Mouse (Mus musculus) limb, embryonic 14.5 days (tissue): ENCODE measurements around the gene Ttll13. TPM values are rescaled to one million over a fixed set of nuclear protein-coding genes. Genes with fewer than 3 reads are reported as not detected.
A peak's percentile ranks its signal among the peaks of the same experiment; 100 is the strongest.

ENCODE experiments used
- ATAC-seq: fragments of 200-750 bp; cut with Nextera tagmentation; 2 replicates; pipeline ENCODE4 v1.8.0; 2017; ENCODE audit warnings: low read depth, moderate number of reproducible peaks, moderate TSS enrichment; ENCODE audit not compliant: low FRiP score
- DNase-seq: peaks from one replicate; pipeline ENCODE4 v3.0.0-alpha.2; 2015; ENCODE audit warnings: low spot score
- H3K27ac ChIP-seq: fragments of 300-500 bp; sonication (generic); replicated peaks from 2 replicates; pipeline ENCODE4 v1.5.1; 2014; ENCODE audit warnings: low read depth, mild to moderate bottlenecking, low read length, moderate library complexity, mixed read lengths
- H3K27me3 ChIP-seq: fragments of 300-500 bp; sonication (generic); 2 replicates; pipeline ENCODE4 v1.6.1; 2014; ENCODE audit warnings: low read length, mixed read lengths; ENCODE audit not compliant: control insufficient read depth, insufficient read depth
- H3K36me3 ChIP-seq: fragments of 300-500 bp; sonication (generic); 2 replicates; pipeline ENCODE4 v1.6.1; 2014; ENCODE audit warnings: mild to moderate bottlenecking, low read length, moderate library complexity, mixed read lengths; ENCODE audit not compliant: control insufficient read depth, insufficient read depth
- H3K4me1 ChIP-seq: fragments of 300-500 bp; sonication (generic); 2 replicates; pipeline ENCODE4 v1.6.1; 2014; ENCODE audit warnings: antibody characterized with exemption, low read length, mixed read lengths; ENCODE audit not compliant: control insufficient read depth, insufficient read depth
- H3K4me2 ChIP-seq: fragments of 300-500 bp; sonication (generic); replicated peaks from 2 replicates; pipeline ENCODE4 v1.6.1; 2014; ENCODE audit warnings: low read depth, mild to moderate bottlenecking, low read length, moderate library complexity; ENCODE audit not compliant: severe bottlenecking
- H3K4me3 ChIP-seq: fragments of 300-500 bp; sonication (generic); replicated peaks from 2 replicates; pipeline ENCODE4 v1.5.1; 2014; ENCODE audit warnings: low read length
- H3K9ac ChIP-seq: fragments of 300-500 bp; sonication (generic); 2 replicates; pipeline ENCODE4 v1.6.1; 2014; ENCODE audit warnings: mild to moderate bottlenecking, low read depth, low read length, moderate library complexity; ENCODE audit not compliant: severe bottlenecking
- H3K9me3 ChIP-seq: fragments of 300-500 bp; sonication (generic); 2 replicates; pipeline ENCODE4 v1.6.1; 2016; ENCODE audit warnings: low read length; ENCODE audit not compliant: control insufficient read depth
- POLR2A ChIP-seq: fragments of 200-500 bp; IDR thresholded peaks from 2 replicates; pipeline ENCODE4 v1.8.0; 2012; ENCODE audit warnings: inconsistent platforms, mild to moderate bottlenecking, moderate library complexity, borderline replicate concordance; ENCODE audit not compliant: insufficient read depth, insufficient read length; ENCODE audit errors: extremely low read depth
- WGBS: fragments of 180-500 bp; shearing (Covaris S2); extraction: QIAGEN DNeasy Blood & Tissue Kit; methylation state at CpG from one replicate; pipeline ENCODE4 v1.1.7; 2014; 5-methylcytosine and 5-hydroxymethylcytosine counted together
- polyA plus RNA-seq, 2 experiments: library from polyadenylated mRNA; depleted of rRNA in 1 of 2; stranded (reverse) in 1 of 2; unstranded in 1 of 2; fragments of >200 nt; fragmentation: Nextera tagmentation in 1 of 2; extraction: Ambion mirVana in 1 of 2; gene quantifications; 2 replicates each; pipeline versions ENCODE4 v1.2.1 to v1.2.3; 2012 to 2014

Ttll13 gene
- polyA plus RNA-seq, 2 experiments: 0.59 to 0.73 TPM

DNA sequence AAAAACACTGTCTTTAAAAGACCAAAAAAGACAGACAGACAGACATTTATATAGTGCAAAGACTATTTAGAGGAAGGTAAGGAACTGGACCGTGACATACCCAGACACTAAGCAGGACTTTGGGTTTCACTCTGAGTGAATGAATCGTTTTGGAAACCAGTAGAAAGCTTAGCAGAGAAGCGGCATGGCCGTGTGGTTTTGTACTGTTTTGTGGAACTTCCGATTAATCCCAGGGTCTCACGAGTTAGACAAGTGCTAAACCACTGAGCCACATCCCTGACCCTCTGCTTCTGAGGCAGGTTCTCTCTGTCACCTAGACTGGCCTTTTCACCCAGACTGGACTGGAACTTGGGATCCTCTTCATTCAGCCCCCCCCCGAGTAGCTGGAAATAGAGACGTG, 31.7 kb upstream of the Ttll13 start:
- H3K4me1 ChIP-seq: peaks cover 3% of the 10 kb centered on the region
- WGBS: 82% methylated on average over 8 of the region's 8 CpGs
- H3K36me3 ChIP-seq: peaks cover 53% of the 10 kb centered on the region
- no peak for TF ChIP-seq POLR2A
- DNase-seq (no peak), ATAC-seq (no peak)
- H3K27ac ChIP-seq: no peak overlapping the region
- H3K4me3 ChIP-seq: no peak overlapping the region
- no peaks in the 10 kb centered on the region for H3K9me3 ChIP-seq
- H3K9ac ChIP-seq: no peak overlapping the region
- no peak overlapping the region for H3K4me2 ChIP-seq
- H3K27me3 ChIP-seq: no peaks in the 10 kb centered on the region

GRCm38 (mm10) chr7:80215398-80215797, 30.8 kb upstream of the Ttll13 start:
- ATAC-seq (peak; percentile 84), DNase-seq (peak; percentile 82)
- Histone ChIP-seq H3K4me2 (no peak overlapping the region), H3K36me3 (peaks cover 63% of the 10 kb centered on the region), H3K4me1 (no peaks in the 10 kb centered on the region), H3K4me3 (no peak overlapping the region), H3K27ac (no peak overlapping the region), H3K27me3 (no peaks in the 10 kb centered on the region), H3K9ac (peak overlapping the region; percentile 2; the same call in 1 of the 2 replicates), H3K9me3 (no peaks in the 10 kb centered on the region)
- 38% methylated on average over 3 of the region's 4 CpGs for WGBS
- TF ChIP-seq POLR2A: no peak

DNA sequence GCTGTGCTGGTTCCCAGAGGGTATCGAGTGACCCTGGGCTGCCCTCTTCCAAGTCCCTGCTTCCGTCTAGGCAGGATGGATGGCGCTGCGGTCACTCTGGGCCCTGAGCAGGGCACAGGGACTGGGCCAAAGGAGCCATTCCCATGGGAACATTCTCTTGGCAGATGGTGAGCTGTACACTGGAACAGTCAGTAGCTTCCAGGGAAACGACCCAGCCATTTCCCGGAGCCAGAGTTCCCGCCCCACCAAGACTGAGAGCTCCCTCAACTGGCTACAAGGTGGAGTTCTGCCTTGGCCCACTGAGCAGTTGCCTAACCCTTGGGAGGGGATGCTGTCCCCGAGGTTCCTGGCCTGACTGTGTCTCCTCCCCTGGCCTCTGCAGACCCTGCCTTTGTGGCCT, 29.6 kb upstream of the Ttll13 start:
- TF ChIP-seq POLR2A: no peak

DNA sequence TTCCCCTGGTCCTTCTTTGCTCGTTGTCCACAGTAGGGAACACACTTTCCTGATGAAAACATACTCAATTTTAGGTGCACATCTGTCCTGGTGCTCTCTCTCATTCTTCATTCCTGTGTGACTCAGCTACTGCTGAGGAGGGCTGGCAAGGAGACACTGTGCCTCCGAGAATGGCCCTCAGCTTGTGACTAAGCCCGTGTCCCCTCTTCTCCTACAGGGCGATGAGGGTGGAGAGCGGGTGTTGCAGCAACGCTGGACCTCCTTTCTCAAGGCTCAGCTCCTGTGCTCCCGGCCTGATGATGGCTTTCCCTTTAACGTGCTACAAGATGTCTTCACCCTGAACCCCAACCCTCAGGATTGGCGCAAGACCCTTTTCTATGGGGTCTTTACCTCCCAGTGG, 27.5 kb upstream of the Ttll13 start:
- 95% methylated on average over 9 of the region's 9 CpGs for WGBS
- Histone ChIP-seq H3K4me1 (no peaks in the 10 kb centered on the region), H3K27me3 (no peaks in the 10 kb centered on the region), H3K36me3 (peaks cover 82% of the 10 kb centered on the region), H3K9me3 (no peaks in the 10 kb centered on the region), H3K9ac (no peak overlapping the region), H3K27ac (no peak overlapping the region), H3K4me3 (no peak overlapping the region), H3K4me2 (no peak overlapping the region)
- TF ChIP-seq POLR2A: no peak
- no peak for DNase-seq
- ATAC-seq: no peak

More for the DNA sequence above, 29.6 kb upstream of the Ttll13 start:
- Histone ChIP-seq H3K27ac (no peak overlapping the region), H3K4me1 (no peaks in the 10 kb centered on the region), H3K9ac (no peak overlapping the region), H3K4me3 (no peak overlapping the region), H3K9me3 (no peaks in the 10 kb centered on the region), H3K36me3 (peaks cover 74% of the 10 kb centered on the region), H3K4me2 (no peak overlapping the region), H3K27me3 (no peaks in the 10 kb centered on the region)
- WGBS: 72% methylated on average over 8 of the region's 8 CpGs
- ATAC-seq (peak; percentile 31; the same call in 1 of the 2 replicates), DNase-seq (no peak)

- H3K4me2 ChIP-seq: no peak overlapping the region
- ATAC-seq (no peak), DNase-seq (no peak)
- H3K27ac ChIP-seq: no peak overlapping the region
- H3K4me1 ChIP-seq: no peaks in the 10 kb centered on the region
- H3K9ac ChIP-seq: no peak overlapping the region
- peaks cover 88% of the 10 kb centered on the region for H3K36me3 ChIP-seq
- no peaks in the 10 kb centered on the region for H3K27me3 ChIP-seq
- WGBS: 93% methylated on average over 9 of the region's 9 CpGs
- no peaks in the 10 kb centered on the region for H3K9me3 ChIP-seq
- H3K4me3 ChIP-seq: no peak overlapping the region
- TF ChIP-seq POLR2A: no peak
Measured at GRCm38 (mm10) chr7:80220237-80220797, 25.9 kb upstream of the Ttll13 start.
